Mouse (Mus musculus): Measurements from ENCODE around the gene Pakap.

DNA sequence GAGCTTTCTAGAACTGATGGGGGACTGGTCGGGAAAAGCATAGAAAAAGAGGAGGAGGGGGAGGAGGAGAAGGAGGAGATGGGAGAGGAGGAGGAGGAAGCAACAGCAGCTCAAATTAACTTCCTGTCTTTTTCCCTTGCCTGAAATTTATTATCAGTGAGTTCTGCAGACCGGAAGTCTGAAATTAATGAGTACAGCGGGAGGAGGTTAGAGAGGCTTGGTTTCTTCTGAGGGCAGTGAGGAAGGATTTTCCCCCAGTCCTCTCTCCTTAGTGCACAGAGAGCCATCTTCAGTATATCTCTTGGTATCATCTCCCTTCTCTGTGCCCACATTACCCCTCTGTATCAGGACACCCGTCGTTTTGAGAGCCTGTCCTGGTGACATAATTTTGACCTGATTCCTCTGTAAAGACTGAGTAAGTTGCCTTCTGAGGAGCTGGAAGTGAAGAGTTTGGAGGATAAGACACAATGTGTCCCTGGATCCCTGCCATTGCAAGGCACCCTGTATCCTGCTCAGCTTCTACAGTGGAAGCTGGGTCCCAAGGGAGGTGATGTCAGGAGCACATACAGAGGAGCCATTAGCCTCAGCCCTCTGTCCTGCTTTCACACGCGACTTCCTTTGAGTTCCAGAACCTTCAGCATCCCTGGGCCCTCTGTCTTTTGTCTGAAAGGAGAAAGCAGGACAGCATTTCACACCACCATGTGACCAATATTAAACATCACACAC lies 19.1 kb downstream of the Pakap start:
- TF ChIP-seq CTCF (IDR thresholded peaks at IDR 0.05; ENCODE audit: borderline replicate concordance, control insufficient read depth, extremely low read depth, insufficient read depth, low read length, poor library complexity) = no peak
- TF ChIP-seq POLR2A (IDR thresholded peaks at IDR 0.05; ENCODE audit: control insufficient read depth, extremely low read depth, insufficient read depth, low read length, poor library complexity) = no peak

Data from thymus, adult 2 months (tissue).